Mouse (Mus musculus) layer of hippocampus, adult 9-10 months (tissue): ENCODE results near the gene Selplg.

Source experiments
- DNase-seq: peaks from one replicate; pipeline ENCODE4 v3.0.0; 2022; ENCODE audit warnings: low spot score

Gene Selplg

DNA sequence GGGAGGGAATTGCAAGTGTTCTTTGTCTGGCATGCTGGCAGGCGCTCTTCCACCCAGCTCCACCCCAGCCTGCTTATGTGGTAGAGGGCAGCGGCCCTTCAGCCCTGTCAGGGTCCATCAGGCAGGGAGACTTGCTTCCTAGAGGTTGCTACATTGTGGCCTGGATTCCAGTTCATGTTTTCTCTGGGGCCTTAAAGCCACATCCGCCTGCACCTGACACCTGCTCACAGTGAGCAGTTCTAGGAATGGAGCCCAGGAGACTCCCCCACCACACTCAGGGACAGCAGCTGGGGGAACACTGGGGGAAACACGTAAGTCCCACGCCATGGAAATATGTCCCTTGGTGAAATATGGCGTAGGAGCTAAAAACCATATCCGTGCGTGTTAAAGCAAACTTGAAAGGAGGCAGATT is at the start of gene Selplg:
Selplg (minus strand) TSS at position 155 of the 412 bp plus-strand sequence.
- no peak for DNase-seq

DNA sequence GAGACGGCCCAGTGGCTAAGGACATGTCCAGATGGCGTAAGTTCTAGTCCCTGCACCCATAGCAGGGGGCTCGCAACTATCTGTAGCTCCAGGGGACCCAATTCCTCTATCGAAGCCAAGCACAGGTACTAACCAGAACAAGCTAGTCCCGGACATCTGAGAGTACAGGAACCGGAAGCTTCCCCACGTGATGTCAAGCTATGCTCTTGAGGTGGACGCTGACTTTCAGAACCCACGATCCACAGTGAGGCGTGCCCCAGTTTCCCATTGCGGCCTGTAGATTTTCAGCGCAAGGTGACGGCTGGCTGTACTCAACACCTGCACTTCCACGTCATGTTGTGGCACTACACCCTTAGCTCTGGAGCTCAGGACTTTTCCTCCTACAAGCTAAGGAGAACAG is 48.7 kb upstream of the Selplg start:
- DNase-seq, result no peak

DNA sequence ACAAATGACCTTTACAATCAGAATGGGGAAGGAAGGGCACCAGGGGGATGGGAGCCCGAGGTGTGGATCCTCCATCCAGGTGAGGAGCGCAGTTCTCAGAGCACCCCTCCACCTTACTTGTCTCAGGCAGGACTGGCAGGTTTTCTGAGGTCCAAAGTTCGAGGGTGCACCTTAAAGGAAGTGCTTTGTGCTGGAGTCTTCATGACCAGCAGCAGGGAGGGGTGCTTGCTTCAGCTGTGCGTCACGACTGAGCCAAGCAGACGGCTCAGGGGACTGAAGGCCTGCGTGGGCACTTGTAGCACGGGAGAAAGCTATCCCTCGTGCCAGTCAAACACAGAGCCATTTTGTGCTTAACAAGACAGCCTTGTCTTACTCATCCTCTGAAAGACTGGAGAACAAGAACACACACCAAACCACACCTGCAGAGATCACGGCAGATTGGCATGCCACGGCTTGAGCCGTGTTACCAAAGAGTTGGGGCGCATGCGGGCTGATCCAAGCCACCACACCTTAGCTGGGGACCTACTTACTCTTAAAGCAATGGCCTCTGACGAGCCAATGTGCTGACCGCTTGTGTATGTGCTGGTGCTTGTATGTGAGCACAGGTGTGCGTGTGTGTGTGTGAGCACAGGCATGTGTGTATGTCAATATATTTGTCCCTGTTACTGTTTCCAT is 46.6 kb upstream of the Selplg start:
- no peak for DNase-seq

DNA sequence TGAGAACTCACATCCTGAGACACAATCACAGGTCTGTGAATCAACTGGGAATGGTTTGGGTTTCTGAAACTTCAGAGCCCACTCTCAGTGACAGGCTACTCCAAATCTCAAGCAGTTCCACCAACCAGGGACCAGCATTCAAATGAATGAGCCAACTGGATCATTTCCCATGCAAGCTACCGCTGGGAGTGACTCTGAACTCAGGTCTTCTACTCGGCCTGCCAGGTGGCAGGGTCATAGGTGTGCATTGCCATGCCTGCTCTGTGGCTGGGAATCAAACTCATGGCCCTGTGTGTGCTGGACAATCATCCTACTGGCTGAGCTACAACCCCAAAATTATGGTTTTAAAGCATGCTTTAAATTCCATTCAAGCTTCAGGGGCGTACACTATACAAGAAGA is 45.1 kb upstream of the Selplg start:
- no peak for DNase-seq

DNA sequence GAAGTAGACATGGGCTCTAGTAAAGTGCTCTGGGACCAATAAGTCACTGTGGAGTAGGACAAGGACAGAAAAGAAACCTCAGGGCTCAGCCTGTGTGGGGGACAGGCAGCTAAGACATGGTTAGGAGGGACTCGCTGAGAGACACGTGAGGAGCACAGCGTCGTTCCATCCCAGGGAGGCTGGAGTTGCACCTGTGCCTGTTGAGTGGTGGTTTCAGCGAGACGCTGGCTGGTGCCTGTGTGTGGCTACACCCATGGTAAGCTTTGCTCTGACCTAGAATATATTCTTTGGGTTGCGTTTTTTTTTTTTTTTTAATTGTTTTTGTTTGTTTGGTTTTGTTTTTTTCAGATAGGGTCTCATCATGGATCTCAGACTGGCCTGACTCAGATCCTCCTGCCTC is 43.7 kb upstream of the Selplg start:
- DNase-seq, result no peak

DNA sequence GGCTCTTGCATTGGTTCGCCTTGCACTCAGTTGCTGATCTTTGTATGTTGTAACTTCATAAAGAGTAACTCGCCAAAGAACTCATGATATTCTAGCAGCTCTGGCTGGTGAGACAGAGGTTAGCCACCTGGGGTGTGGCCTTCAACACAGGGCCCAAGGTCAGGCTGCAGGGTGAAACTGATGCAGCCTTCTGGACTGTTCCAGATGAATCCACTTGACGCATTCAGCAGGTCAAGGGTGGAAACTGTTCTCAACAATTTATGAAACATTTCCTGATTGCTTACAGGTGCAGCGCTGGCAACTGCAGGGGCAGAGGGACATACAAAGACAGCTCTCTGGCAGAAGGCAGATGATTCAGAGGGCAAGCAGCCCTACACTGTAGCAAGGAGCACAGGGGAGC is 43.2 kb upstream of the Selplg start:
- no peak for DNase-seq

DNA sequence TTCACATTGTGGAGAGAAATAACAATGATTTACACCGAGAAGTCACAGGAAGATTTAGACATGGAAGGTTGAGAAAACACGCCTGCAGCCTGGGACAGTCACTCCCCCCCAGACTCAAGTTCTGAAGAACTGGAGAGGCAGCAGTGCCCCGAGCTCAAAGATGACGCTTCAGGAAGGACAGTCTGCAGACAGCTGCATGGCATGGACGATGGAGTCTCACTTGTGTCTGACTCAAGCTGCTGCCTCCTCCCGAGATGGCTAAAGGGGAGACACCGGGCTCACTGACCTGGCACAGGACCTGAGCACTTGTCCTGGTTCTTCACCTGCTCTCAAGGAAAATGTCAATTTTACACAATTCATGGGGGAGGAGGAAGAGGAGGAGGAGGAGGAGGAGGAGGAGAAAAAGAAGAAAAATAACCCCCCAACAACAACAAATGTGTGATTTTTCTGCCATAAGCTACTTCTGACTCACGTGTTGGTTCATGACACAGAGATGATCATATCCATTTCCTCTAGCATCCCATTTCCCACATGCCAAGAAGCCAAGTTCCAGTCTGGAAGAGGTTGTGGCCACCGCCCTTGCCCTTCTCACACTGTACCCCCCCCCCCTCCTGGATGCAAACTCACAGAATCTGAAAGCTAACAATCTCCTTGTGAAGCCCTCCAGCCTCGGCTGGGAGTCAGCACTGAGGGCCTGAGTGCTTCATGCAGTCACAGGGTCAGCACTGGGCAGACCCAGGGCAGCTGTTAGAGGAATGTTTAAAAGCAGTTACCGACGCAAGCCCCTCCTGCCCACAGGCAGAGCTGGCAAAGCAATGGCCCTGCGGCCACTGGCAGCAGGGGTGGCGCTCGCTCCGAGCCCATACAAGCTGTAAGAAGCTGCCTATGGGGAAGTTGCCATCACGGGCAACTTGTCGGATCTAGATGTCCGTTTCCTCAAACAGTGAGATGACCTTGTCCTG is 41.9 kb upstream of the Selplg start:
- no peak for DNase-seq

DNA sequence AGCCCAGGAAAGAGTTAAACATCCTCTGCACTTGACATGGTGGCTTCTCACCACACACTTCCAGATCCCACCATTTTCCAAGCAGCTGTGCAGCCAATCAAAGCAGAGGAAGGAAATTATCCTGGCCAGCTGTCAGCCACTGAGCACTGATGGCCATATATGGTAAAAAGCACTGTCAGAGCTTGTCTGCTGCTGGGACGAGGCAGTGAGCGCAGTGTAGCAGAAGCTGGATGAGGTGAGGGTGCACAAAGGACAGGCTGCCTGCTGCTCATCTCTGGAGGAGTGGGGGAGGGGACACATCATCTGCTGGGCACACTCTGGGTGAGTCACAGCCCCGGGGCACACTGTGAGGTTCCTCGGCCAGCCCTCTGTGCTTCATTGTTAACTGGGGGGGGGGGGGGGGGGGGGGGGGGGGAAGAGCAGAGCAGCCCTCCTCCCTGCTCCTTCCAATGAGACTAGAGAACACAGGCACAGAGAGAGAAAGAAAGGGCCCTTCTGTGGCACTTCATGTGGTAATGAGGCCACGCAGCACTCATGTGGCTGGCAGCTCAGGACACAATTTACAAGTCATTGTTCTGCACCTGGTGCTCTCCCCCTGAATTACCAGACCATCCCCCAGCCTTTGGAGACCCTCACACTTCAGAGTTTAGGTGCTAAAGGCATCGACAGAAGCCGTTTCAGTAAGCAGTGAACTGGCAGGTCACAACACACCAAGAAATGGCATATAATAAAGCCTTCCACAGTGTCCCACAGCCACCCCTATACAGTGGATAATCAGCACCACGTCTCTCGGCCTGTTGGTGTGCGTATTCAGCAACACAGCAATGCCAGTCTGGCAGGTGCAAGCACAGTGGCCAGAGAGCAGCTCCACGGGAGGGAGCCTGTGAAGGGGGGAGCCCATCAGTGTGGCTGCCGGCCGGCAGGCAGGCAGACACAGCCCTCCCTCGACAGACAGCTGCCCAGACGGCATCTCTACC is 40.8 kb upstream of the Selplg start:
- DNase-seq, result peak; percentile 38

DNA sequence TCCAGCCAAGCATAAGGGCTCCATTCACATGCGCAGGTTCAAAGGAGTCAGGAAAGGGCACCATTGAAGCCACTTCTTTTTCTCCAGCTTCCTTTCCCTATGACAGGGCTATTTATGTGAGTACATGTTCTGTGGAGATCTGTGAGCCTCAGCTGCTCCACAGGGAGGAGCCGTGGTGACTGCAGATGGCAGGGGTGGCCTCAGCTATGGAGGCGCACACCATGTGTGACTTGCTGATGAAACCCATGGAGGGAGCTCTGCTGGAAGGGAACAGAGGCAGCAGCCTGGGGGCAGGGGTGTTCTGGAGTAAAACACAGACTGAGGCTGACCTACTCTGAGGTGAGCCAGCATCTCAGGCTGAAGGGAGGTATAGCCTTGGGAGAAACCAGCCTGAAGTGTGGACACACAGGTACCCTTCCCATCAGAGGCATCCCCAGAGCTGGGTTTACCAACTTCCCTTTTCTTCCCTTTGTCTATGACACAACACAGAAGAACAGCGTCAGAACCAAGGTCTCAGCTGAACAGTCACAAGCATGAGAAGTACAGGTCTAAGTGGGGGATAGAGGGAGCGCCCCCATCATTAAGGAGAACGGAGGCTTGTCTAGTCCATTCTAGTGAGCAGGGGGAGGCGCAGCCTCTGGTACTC is 39.6 kb upstream of the Selplg start:
- no peak for DNase-seq

DNA sequence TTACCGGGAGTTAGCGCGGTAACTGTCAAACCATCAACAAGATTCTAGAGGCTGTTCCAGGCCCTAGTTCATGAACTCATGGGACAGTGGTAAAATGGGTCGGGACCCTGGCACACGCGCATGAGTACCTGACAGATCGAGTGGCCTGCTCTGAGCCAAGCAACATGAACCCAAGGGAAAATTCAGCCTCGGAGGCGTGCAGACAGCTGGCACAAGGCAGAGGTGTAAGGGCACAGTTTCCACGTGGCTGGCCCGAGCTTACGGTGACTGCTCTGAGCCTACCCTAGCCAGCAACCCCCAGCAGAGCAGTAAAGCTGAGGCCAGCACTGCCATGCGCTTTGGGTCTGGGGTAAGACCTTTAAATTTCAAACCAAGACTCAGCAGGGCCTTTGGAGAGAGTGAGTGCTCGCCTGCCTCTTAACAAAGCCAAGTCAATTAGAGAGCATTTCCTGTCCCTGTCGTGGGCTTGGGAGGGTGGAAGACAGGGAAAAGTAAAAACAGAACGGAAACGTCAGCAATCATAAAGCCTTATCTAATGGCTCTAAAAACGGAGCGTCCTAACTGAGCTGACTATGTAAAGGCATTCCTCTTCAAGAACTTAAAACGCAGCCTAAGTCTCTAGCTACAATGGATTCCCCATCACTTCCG is 38.1 kb upstream of the Selplg start:
- DNase-seq, result no peak

DNA sequence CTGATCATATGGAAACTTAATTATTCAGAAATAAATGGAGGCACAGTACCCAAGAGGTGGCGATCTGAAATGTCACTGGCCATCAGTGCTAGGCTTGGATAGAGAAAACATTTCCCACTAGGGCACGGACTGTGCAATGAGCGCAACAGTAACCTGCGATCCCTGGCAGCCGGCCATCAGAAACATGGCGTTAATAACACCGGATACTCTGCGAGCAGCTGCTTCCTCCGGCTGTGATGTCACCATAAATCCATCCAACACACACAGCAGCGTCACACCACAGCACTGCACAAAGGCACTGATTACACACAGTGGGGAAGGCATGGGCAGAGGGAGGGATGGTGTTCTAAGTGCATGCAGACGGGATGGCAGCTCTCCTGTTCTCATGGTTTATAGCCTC is 36.7 kb upstream of the Selplg start:
- no peak for DNase-seq

DNA sequence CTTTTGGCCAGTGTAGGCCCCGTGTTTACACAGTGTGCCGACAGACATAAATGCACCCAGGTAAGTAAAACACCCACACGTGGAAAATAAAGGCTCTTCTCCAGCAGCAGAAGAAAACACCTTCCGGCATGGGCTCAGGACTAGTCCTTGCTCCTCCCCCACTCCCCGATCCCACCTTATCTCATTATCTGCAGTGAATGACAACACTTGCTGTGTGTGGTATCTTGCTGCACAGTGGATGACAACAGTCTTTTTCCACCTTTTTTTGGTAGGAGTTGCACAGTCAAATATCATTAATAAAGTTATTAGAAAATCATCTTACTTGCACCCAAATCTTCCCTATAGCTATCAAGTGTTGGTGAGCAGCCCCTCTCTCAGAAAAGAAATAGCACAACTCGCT is 32.5 kb upstream of the Selplg start:
- no peak for DNase-seq

DNA sequence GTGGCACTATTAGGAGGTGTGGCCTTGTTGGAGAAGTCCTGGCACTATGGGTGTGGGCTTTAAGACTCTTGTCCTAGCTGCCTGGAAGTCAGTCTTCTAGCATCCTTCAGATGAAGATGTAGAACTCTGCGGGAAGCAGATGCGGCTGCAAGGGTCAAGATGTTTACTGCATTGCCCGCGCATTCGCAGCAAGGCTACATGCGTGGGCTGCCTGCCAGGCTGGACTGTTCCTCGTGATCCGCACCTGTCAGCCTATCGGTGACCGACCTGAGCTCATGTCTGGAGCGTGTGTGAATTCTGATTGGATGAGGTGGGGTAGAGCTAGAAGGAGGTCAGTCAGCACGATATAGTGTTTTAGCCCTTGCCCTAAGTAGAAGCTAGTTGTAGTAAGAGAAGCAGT is 31.6 kb upstream of the Selplg start:
- DNase-seq, result no peak

DNA sequence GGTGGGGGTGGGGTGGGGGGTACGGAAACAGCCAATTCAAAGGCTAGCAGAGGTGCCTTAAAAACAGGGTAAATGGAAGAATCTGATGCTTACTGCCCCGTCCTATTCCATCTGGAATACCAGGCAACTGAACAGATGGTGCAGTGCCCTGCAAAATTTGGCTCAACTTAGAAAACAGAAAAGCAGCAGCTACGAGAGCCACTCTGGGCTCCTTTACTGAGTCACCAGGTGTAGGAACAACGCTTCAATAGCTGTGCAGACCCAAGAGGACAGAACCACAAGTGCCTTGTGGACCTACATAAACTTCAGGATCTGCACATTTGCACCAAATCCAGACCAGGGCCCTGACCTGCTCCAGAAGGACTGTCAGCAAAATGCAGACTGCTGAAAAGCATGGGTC is 30.0 kb upstream of the Selplg start:
- no peak for DNase-seq

DNA sequence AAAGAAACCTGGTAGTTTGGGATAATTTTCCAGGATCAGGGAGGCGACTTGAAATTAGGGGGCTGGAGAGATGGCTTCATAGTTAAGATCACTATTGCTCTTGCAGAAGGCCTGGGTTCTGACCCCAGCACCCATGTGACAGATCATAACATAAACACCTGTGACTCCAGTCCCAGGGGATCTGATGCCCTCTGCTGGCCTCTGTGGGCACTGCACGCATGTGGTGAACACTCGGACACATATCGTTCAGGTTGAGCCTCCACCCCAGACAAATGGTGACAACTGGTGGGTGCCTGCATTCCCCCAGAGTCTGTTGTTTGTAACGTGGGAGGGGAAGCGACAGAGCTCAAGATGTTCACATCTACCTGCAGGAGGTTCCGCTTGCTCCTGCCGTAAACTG is 28.9 kb upstream of the Selplg start:
- DNase-seq, result no peak

DNA sequence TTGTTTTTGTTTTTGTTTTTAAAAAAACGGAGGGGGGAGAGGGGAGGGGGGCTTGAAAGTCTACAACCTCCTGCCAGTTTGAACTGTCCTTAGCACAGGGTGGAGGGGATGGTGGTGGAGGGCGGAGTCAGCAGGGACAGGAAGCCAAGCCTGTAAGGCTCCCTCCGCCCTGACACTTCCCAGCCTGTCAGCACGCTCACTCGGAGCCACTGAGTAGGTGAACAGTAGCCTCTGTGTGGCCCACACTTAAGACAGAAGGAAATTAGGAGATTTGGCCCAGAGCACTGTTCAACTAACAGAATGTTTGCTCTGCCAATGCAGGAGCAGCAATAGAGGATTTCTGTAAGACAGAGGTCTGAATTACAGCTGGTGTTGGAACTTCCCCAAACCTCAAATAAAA is 26.5 kb upstream of the Selplg start:
- no peak for DNase-seq

DNA sequence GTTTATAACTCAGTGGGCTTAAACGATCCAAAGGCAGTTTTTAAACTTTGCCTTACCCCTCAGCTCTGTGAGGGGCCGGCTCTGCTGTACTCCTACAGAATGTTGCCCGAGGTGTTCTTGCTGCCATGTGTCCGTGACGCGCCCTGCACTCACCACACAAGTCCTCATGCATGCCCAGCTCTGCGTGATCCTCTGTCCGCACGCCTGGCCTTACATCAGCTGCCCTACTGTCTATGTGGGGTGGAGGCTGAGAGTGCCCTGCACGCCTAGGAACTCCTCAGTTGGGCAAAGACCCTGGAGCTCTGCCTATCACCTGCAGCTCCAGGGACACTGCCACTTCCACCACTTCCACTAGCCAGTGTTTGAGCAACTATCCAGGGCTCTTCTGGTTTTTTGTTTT is 26.1 kb upstream of the Selplg start:
- no peak for DNase-seq

DNA sequence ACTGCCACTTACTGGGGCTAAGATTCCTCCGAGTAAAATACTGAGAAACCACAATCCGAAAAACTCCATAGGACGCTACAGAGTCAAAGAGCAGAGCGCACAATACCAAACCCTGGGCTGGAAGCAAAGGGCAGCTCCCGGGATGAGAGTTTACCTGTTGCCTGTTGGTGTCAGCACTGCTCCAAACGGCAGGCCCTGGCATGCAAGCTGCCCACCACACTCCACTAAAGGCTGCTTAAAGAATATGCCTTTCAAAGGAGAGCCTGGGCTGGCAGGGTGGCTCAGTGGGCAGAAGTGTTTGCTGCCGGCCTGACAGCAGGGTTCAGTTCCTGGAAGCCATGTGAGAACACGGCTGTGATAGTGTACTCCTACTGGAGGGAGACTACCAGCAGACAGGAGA is 25.2 kb upstream of the Selplg start:
- no peak for DNase-seq

DNA sequence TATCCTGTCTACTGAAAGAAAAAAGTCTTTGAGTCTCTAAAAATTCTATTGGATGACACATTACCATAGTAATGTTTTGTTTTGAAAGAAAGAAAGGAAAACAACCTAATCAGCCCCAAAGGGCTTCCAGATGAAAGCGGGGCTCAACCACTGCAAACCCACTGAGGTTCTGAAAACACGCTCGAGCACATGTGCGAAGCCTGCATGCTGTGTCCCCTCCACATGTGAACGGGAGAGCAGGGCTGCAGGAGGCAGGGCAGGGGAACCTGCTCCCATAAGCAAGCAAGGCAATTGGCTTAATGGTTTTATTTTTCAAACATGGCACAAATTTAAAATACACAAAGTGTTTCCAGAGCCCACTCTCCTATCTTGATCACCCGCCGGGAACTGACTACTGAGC is 24.2 kb upstream of the Selplg start:
- DNase-seq, result no peak

DNA sequence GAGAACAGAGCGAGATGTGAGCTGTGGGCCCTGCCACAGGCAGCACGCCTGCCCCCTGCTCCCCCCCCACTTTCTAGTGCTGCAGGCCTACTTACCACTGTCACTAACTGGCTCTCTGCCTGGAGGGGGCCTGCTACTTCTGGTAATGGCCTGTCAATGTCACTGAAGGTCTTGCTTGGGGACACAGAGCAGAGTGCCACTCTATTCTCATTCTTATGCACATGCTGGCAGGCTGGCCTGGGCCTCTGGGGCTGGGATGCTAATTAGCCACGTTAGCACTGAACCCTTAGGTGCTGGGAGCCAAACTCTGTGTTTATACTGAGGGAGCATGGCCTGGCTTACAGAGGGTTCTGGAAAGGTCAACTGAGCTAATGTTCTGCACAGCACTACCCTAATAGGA is 23.3 kb upstream of the Selplg start:
- DNase-seq, result no peak

DNA sequence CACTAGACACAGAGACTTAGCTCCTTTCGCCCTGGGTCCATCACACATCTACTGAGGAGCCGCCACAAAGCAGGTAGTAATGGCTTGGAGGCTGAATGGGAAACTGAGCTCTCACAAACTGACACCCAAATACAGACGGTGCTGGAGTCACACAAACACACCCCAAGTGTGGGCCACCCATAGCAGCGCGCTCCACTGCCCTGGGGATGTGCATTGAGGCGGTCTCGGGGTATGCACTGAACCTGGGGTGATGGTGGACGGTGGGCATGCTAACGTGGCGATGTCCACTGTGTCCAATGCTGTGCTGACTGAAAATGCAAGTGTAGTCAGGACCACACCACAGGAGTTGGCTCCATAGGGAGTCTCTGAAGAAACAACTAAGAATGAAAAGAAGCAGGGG is 22.7 kb upstream of the Selplg start:
- no peak for DNase-seq
